Mouse (Mus musculus): ENCODE measurements at regions not wholly inside any gene's neighbourhood (a gene's known extent, or its start where the extent isn't known, plus 50 kb on each side); places are given as distances from the start of the nearest gene placed in this dataset.

DNA sequence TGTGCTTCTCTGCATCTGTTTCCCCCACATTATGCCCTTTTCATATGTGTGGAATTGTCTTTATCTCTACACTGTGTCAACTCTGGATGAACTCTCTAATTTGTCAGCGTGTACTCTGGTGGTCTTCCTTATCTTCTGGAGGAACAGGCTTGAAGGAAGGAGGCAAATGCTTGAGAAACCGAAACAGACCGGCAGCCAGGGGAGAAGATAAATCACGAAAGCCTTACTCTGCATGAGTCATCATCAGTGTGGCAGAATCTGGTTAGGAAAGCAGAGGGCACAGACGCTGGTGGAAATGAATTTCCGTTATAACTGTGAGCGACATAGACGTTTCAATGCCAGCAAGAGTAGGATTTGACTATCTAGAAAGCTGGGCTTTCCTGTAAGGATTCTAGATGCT is 100.0 kb upstream of the Slc30a5 start:
- TF ChIP-seq POLR2A (IDR thresholded peaks at IDR 0.05; ENCODE audit: borderline replicate concordance, control insufficient read depth, low read depth, low read length) (no peak), CTCF (IDR thresholded peaks at IDR 0.05; ENCODE audit: control insufficient read depth, insufficient read depth, low read length) (no peak)
